In the genomic region with DNA sequence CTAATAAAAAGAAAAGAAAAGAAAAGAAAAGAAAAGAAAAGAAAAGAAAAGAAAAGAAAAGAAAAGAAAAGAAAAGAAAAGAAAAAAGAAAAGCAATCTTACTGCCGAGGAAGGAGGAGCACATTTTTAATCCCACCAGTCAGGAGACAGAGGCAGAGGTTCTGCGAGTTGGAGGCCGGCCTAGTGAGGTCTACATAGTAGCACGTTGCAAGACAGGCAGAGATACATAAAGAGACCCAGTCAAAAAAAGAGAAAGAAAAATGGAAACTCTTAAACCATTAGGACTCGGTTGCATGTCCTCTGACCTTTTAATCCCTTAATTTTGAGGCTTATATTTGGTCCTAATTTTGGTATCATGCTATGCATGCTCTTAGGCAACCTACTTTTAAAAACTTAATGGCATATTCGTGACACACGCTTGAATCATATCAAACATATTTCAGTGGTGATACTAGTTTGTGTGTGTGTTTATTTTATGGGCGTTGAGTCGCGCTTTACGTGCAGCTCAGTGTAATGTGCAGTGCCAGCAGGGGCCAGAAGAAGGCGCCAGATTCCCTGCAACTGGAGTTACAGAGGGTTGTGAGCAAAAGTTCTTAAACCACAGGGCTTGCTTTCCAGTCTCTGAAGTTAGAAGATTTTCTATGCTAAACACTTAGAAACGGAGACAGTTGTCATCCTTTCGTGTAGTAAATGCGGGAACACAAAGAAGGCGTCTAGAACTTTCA, we compare ENCODE assay signal across 8 mouse cellular contexts. TPM values are rescaled to one million over a fixed set of nuclear protein-coding genes. Genes with fewer than 3 reads are reported as not detected.
DNase-seq lines count a peak whose midpoint lies in the region; ATAC-seq and TF ChIP-seq lines count a peak whose summit lies in the region.

No protein-coding gene starts in this region.

- no peaks in the 10 kb centered on the region for H3K9me3 ChIP-seq in MEL (replicated peaks; ENCODE audit: insufficient read depth, low read length)
- H3K9me3 ChIP-seq in forebrain, postnatal 0 days (ENCODE audit: low read length), result no peaks in the 10 kb centered on the region
- H3K9me3 ChIP-seq in lung, embryonic 16.5 days (ENCODE audit: control insufficient read depth, low read length), result no peaks in the 10 kb centered on the region

- WGBS in forebrain, postnatal 0 days, result 12% methylated on average over 16 of the region's 16 CpGs
- WGBS in lung, embryonic 16.5 days, result 9% methylated on average over 16 of the region's 16 CpGs

- DNase-seq in MEL (ENCODE audit: low read depth, low spot score), result peak; percentile 96
- DNase-seq in cerebellum, adult 8-10 months, result peak; percentile 68
- peak; percentile 76 for DNase-seq in forebrain, postnatal 0 days
- DNase-seq in heart, postnatal 4 days, result peak; percentile 92
- DNase-seq in layer of hippocampus, adult 9-10 months (ENCODE audit: low spot score), result peak; percentile 39
- DNase-seq in ovary, postnatal 14 days (ENCODE audit: low spot score), result peak; percentile 79
- DNase-seq in thymus, postnatal 25 days, result peak; percentile 89

- no peak for TF ChIP-seq EP300 in MEL (IDR thresholded peaks at IDR 0.05; ENCODE audit: low read depth in 1 of 2, low read length in 2 of 2)

- H3K4me3 ChIP-seq in MEL (ENCODE audit: control insufficient read depth in 1 of 2, insufficient read depth in 1 of 2, low read depth in 2 of 2, low read length in 2 of 2), result peak overlapping the region; percentile 58 to 68
- peak overlapping the region; percentile 66 for H3K4me3 ChIP-seq in forebrain, postnatal 0 days (ENCODE audit: low read depth, low read length)
- peak overlapping the region; percentile 69 for H3K4me3 ChIP-seq in lung, embryonic 16.5 days (ENCODE audit: low read length)

- H3K4me1 ChIP-seq in MEL (ENCODE audit: control insufficient read depth in 1 of 2, insufficient read depth in 2 of 2, low read length in 2 of 2), result peaks cover 6 to 14% of the 10 kb centered on the region in 2 experiments
- H3K4me1 ChIP-seq in forebrain, postnatal 0 days (ENCODE audit: insufficient read depth), result 0 out of 2 replicates have a peak, but pooled peaks cover 6% of the 10 kb centered on the region
- H3K4me1 ChIP-seq in lung, embryonic 16.5 days (replicated peaks; ENCODE audit: control insufficient read depth, insufficient read depth, low read length), result peaks cover 3% of the 10 kb centered on the region

- peak in 1 of 2 experiments; percentile 39; a peak in 1 of 4 replicates for TF ChIP-seq POLR2A in MEL (IDR thresholded peaks at IDR 0.05; ENCODE audit: control insufficient read depth in 1 of 2, insufficient read depth in 1 of 2, low read depth in 1 of 2, low read length in 2 of 2, poor library complexity in 1 of 2)

- H3K79me2 ChIP-seq in MEL (ENCODE audit: control insufficient read depth, insufficient read depth, low read length, poor library complexity), result no peaks in the 10 kb centered on the region; the same call in 1 of the 2 replicates

- peak; percentile 34; the same call in 1 of the 2 replicates for ATAC-seq in forebrain, postnatal 0 days
- peak; percentile 67 for ATAC-seq in lung, embryonic 16.5 days (ENCODE audit: low read depth)

- H3K27me3 ChIP-seq in MEL (ENCODE audit: control insufficient read depth in 1 of 2, insufficient read depth in 2 of 2, low read length in 2 of 2), result no peaks in the 10 kb centered on the region
- no peaks in the 10 kb centered on the region for H3K27me3 ChIP-seq in forebrain, postnatal 0 days (ENCODE audit: insufficient read depth, low read length)
- H3K27me3 ChIP-seq in lung, embryonic 16.5 days (ENCODE audit: control insufficient read depth, insufficient read depth, low read depth, low read length), result peaks cover 11% of the 10 kb centered on the region

- H3K9ac ChIP-seq in MEL (ENCODE audit: control insufficient read depth, low read depth, low read length, poor library complexity, severe bottlenecking), result peak overlapping the region; percentile 60
- H3K9ac ChIP-seq in forebrain, postnatal 0 days, result no peak overlapping the region
- H3K9ac ChIP-seq in lung, embryonic 16.5 days (ENCODE audit: low read length), result peak overlapping the region; percentile 30; the same call in 1 of the 2 replicates

- TF ChIP-seq RAD21 in MEL (IDR thresholded peaks at IDR 0.05; ENCODE audit: low read depth, low read length), result peak; percentile 78

- TF ChIP-seq CTCF in MEL (IDR thresholded peaks at IDR 0.05 in 2 of 3, conservative IDR thresholded peaks at IDR 0.05 in 1 of 3; ENCODE audit: control insufficient read depth in 1 of 3, insufficient read depth in 1 of 3, low read depth in 2 of 3, low read length in 3 of 3, poor library complexity in 1 of 3, severe bottlenecking in 1 of 3), result peak; percentile 85 to 95 (median 95)
- peak; percentile 80 for TF ChIP-seq CTCF in forebrain, postnatal 0 days (IDR thresholded peaks at IDR 0.05; ENCODE audit: low read depth)

- H3K27ac ChIP-seq in MEL (ENCODE audit: control insufficient read depth, low read depth, low read length), result peak overlapping the region; percentile 73
- no peak overlapping the region for H3K27ac ChIP-seq in forebrain, postnatal 0 days (ENCODE audit: low read depth, low read length)
- 0 out of 2 replicates have a peak overlapping the region, but pooled peaks have one; percentile 7 for H3K27ac ChIP-seq in lung, embryonic 16.5 days (ENCODE audit: low read length)

- H3K36me3 ChIP-seq in MEL (ENCODE audit: control insufficient read depth in 1 of 2, insufficient read depth in 2 of 2, low read length in 2 of 2), result peaks cover 2 to 10% of the 10 kb centered on the region in 2 experiments; a peak in 2 of 4 replicates
- peaks cover 7% of the 10 kb centered on the region; the same call in 1 of the 2 replicates for H3K36me3 ChIP-seq in forebrain, postnatal 0 days (ENCODE audit: insufficient read depth)
- H3K36me3 ChIP-seq in lung, embryonic 16.5 days (ENCODE audit: control insufficient read depth, insufficient read depth, low read length), result no peaks in the 10 kb centered on the region; the same call in 1 of the 2 replicates

- H3K4me2 ChIP-seq in forebrain, postnatal 0 days (ENCODE audit: low read depth), result peak overlapping the region; percentile 83
- peak overlapping the region; percentile 99 for H3K4me2 ChIP-seq in lung, embryonic 16.5 days (ENCODE audit: low read depth, low read length)

TF ChIP-seq in MEL, 35 proteins besides CTCF, POLR2A, EP300 and RAD21 (continues in another document):
- peak; percentile 81 for TF ChIP-seq SMC3 (IDR thresholded peaks at IDR 0.05; ENCODE audit: low read depth, low read length)
- no peak for TF ChIP-seq POLR2AphosphoS5 (IDR thresholded peaks at IDR 0.05; ENCODE audit: borderline replicate concordance, low read depth, low read length)
- TF ChIP-seq ETS1 (IDR thresholded peaks at IDR 0.05; ENCODE audit: low read depth, low read length), result 0 out of 2 replicates have a peak, but pooled peaks have one; percentile 14
- TF ChIP-seq JUND (IDR thresholded peaks at IDR 0.05; ENCODE audit: low read depth, low read length), result 0 out of 2 replicates have a peak, but pooled peaks have one; percentile 6
- no peak for TF ChIP-seq MAFK (IDR thresholded peaks at IDR 0.05; ENCODE audit: borderline replicate concordance, low read depth, low read length)
- no peak for TF ChIP-seq MYB (IDR thresholded peaks at IDR 0.05; ENCODE audit: low read depth, low read length)
- TF ChIP-seq TCF12 (IDR thresholded peaks at IDR 0.05; ENCODE audit: low read depth, low read length), result no peak
- TF ChIP-seq MAX (IDR thresholded peaks at IDR 0.05; ENCODE audit: low read length), result peak; percentile 33; the same call in 1 of the 2 replicates
- no peak for TF ChIP-seq ELF1 (IDR thresholded peaks at IDR 0.05; ENCODE audit: low read depth, low read length)
- TF ChIP-seq BHLHE40 (IDR thresholded peaks at IDR 0.05; ENCODE audit: borderline replicate concordance, low read depth, low read length), result no peak
- no peak for TF ChIP-seq UBTF (IDR thresholded peaks at IDR 0.05; ENCODE audit: borderline replicate concordance, insufficient read depth, low read depth, low read length)
- no peak; the same call in 1 of the 2 replicates for TF ChIP-seq ZNF384 (IDR thresholded peaks at IDR 0.05; ENCODE audit: low read depth, low read length)
- TF ChIP-seq GABPA (IDR thresholded peaks at IDR 0.05; ENCODE audit: low read depth, low read length), result no peak
- 0 out of 2 replicates have a peak, but pooled peaks have one; percentile 29 for TF ChIP-seq HCFC1 (IDR thresholded peaks at IDR 0.05; ENCODE audit: low read depth, low read length)
- no peak for TF ChIP-seq POLR2AphosphoS2 (IDR thresholded peaks at IDR 0.05; ENCODE audit: low read length)
- no peak for TF ChIP-seq E2F4 (IDR thresholded peaks at IDR 0.05; ENCODE audit: borderline replicate concordance, low read depth, low read length)
- TF ChIP-seq KAT2A (conservative IDR thresholded peaks at IDR 0.05; ENCODE audit: low read depth, low read length), result no peak

RNA-seq across cellular contexts. Expression of a gene that starts 18.9 kb away (rescaled TPM):
- 124 and 136 TPM in 2 replicates for total RNA-seq in MEL (2012; rRNA removed)
- polyA plus RNA-seq in MEL (2012; ENCODE audit: insufficient read depth in 1 of 2, insufficient read length in 2 of 2, low read depth in 1 of 2, low replicate concordance in 2 of 2, missing spikeins in 1 of 2), result 100 to 1,000 TPM; 182 to 246 TPM
- 87.1 and 89.3 TPM in 2 replicates for total RNA-seq in forebrain, postnatal 0 days (2014; rRNA removed)
- 69.8 and 70.2 TPM in 2 replicates for polyA plus RNA-seq in forebrain, postnatal 0 days (2015; fragmentation: Nextera tagmentation; extraction: Ambion mirVana)
- 10 to 100 TPM; 42.4 to 45.0 TPM for total RNA-seq in heart, postnatal 4 days (2021)
- 75.8 and 77.0 TPM in 2 replicates for polyA plus RNA-seq in lung, embryonic 16.5 days (2015; fragmentation: Nextera tagmentation; extraction: Ambion mirVana)

RNA-seq across cellular contexts. Expression of a gene that starts 28.0 kb away (rescaled TPM):
- total RNA-seq in MEL (2012; rRNA removed), result 0.82 and 1.1 TPM in 2 replicates
- polyA plus RNA-seq in MEL (2012; ENCODE audit: insufficient read depth in 1 of 2, insufficient read length in 2 of 2, low read depth in 1 of 2, low replicate concordance in 2 of 2, missing spikeins in 1 of 2), result 1 to 10 TPM in 1 of 2 experiments, not detected in 1; 5.1 TPM
- total RNA-seq in forebrain, postnatal 0 days (2014; rRNA removed), result 1.4 and 1.8 TPM in 2 replicates
- polyA plus RNA-seq in forebrain, postnatal 0 days (2015; fragmentation: Nextera tagmentation; extraction: Ambion mirVana), result 0.73 and 0.82 TPM in 2 replicates
- 1 to 10 TPM in 1 of 2 experiments, under 1 TPM in 1; 0.76 to 1.3 TPM for total RNA-seq in heart, postnatal 4 days (2021)
- polyA plus RNA-seq in lung, embryonic 16.5 days (2015; fragmentation: Nextera tagmentation; extraction: Ambion mirVana), result 3.4 and 4.2 TPM in 2 replicates

RNA-seq across cellular contexts. Expression of a gene that starts 57.2 kb away (rescaled TPM):
- total RNA-seq in MEL (2012; rRNA removed), result 41.1 and 53.7 TPM in 2 replicates
- 100 to 1,000 TPM in 1 of 2 experiments, not detected in 1; 547 TPM for polyA plus RNA-seq in MEL (2012; ENCODE audit: insufficient read depth in 1 of 2, insufficient read length in 2 of 2, low read depth in 1 of 2, low replicate concordance in 2 of 2, missing spikeins in 1 of 2)
- 3.4 and 4.7 TPM in 2 replicates for total RNA-seq in forebrain, postnatal 0 days (2014; rRNA removed)
- polyA plus RNA-seq in forebrain, postnatal 0 days (2015; fragmentation: Nextera tagmentation; extraction: Ambion mirVana), result 60.2 and 65.9 TPM in 2 replicates
- total RNA-seq in heart, postnatal 4 days (2021), result 100 to 1,000 TPM; 121 to 122 TPM
- polyA plus RNA-seq in lung, embryonic 16.5 days (2015; fragmentation: Nextera tagmentation; extraction: Ambion mirVana), result 213 and 244 TPM in 2 replicates

Comparison
In these comparisons a context has a peak if more than half of its experiments do, and no peak if none do; other contexts are left out.
1. DNase-seq: peak in every context shown above with its lines; median percentile 96 in MEL; 92 in heart, postnatal 4 days; 89 in thymus, postnatal 25 days; 79 in ovary, postnatal 14 days; 76 in forebrain, postnatal 0 days; 68 in cerebellum, adult 8-10 months; 39 in layer of hippocampus, adult 9-10 months.